Mouse (Mus musculus) kidney, adult 8-10 months (tissue): ENCODE data around the gene Tbc1d9b.
"Not testable (repeated sequence)": the region's sequence is repeated elsewhere in the genome, so short reads cannot be mapped to it uniquely, and the experiment has no call there.

Source experiments
- DNase-seq, 2 experiments: peaks; one replicate each; pipeline ENCODE4 v3.0.0; 2022

Tbc1d9b gene

DNA sequence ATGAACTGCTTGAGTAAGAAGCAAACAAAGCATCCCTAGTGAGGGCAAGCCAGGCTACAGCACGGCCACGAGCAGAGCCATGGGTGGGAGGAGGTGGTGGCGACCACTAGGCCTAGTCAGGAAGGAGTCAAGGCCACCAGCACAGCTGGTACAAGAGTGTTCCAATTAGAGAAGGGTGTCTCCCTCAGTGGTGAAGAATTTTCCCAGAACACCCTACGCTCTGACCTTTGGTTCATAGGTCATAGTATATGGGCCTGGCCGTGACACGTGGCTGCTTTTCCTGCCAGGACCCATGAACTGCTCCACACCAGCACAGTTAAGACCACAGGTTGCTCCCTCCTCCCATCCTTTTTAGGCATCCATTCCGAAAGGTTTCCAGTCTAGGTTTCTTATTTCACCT is 8.4 kb downstream of the Tbc1d9b start:
- peak; percentile 79 to 80 for DNase-seq

- DNase-seq: no peak
Observed at GRCm38 (mm10) chr11:50145529-50145928, 14.3 kb downstream of the Tbc1d9b start.

DNA sequence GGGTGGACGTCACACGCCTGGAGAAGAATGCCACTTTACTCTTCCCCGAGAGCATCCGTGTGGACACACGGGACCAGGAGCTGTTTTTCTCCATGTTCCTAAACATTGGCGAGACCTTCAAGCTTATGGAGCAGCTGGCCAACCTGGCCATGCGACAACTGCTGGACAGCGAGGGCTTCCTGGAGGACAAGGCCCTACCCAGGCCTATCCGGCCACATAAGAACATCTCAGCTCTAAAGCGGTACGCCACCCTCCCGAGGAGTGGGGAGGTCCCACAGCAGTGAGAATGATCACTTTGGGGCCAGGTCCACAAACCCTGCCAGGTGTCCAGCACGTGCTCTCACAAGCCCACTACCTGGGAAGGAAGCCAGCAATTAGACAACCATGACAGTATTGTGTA is 14.9 kb downstream of the Tbc1d9b start:
- no peak for DNase-seq

DNA sequence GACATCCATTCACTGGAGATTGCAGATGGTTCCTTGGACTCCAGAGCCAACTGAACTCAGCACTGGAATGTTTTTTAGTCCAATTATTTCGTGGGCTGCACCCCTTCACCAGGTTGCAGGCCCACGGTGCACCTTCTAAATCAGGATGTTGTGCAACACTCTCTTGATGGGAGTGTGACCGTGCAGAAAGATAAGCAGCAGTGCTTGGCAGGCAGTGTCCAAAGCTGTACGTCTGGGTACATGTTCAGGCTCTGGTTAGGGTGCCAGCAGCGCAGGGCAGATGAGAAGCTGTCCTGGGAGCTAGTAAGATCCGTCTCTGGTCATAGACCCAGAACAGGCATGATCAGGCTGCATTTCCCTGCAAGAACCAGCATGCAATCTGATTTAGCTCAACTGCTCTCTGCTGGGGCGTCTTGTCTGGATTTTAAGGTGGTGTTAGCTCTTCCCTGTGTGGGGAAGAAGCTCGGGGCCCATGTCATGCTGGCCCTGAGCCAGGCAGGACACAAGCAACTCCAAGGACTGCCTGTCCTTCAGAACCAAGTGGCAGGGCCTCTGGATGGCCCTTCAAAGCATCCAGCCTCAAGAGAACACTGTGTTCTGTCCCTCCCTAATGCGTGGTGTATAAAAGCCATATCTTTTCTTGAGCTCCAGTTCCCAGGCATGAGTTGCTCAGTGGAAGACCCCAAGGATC is 16.2 kb downstream of the Tbc1d9b start:
- no peak for DNase-seq

GRCm38 (mm10) chr11:50147958-50148476 is 16.8 kb downstream of the Tbc1d9b start:
- no peak for DNase-seq

GRCm38 (mm10) chr11:50149200-50149599 is 18.0 kb downstream of the Tbc1d9b start:
- no peak for DNase-seq

- DNase-seq: no peak
Observed at GRCm38 (mm10) chr11:50149603-50150150, 18.5 kb downstream of the Tbc1d9b start.

DNA sequence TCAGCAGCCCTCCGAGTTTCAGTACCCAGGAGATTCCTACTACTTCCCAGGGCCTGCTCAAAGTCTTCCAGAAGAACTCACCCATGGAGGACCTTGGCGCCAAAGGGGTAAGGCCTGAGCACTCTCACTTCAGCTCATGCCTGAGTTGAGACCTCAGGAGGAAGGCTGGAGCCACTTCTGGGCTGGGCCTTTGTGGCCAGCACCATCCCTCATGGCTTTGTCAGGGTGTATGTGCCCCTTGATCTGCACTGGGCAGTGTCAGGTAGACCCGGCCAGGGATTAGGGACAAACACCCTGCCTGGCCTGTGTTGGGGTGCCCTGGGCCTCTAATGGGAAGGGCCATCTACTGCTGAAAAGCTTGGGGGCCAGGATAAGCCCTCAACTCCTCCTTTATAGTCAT is 20.2 kb downstream of the Tbc1d9b start:
- DNase-seq: no peak

GRCm38 (mm10) chr11:50154166-50154565 is 23.0 kb downstream of the Tbc1d9b start:
- no peak for DNase-seq

DNA sequence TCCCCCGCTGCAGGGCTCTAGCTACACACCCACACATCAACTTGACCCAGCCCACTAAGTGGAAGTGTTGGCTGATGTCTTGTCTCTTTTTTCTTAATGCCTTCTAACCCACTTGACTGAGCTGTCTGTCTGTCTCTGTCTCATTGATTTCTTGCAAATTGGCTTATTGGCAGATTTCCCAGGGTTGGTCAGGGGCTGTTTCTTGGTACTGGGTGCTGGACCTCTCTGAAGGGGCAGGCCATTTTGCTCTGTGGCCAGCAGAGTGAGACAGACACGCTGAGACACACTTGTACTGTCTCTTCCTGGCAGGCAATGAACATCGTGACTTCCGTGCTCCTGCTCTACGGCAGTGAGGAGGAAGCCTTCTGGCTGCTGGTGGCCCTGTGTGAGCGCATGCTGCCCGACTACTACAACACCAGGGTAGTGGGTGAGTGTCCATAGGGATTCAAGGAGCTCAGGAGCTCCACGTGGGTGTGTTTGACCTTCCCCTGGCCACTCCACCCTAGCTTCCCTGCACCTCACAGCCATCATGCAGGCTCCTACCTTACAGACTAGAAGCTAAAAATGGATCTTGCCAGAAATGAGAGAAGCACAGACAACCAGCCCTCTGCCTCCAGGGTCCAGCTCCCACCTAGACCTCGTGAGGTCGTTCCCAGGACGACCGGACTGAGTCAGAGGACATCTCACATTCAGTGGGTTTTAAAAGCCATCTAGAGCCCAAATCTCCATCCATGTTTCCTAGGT is 23.8 kb downstream of the Tbc1d9b start:
- no peak for DNase-seq

GRCm38 (mm10) chr11:50155785-50156184 is 24.6 kb downstream of the Tbc1d9b start:
- no peak for DNase-seq

DNA sequence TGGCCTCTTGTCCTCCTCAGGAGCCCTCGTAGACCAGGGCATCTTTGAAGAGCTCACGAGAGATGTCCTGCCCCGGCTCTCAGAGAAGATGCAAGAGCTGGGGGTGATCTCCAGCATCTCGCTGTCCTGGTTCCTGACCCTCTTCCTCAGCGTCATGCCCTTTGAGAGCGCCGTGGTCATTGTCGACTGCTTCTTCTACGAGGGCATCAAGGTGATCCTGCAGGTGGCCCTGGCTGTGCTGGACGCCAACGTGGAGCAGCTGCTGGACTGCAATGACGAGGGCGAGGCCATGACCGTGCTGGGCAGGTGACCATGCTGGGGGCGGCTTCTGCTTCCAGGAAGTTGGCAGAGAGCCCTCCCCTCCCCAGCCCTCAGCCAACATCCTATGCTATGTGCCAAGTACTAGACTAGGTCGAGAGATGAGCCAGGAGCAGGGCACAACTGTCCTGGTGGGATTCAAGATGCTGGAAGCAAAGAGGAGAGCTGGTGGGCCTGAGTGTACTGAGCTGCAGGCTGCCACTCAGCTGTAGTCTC is 25.6 kb downstream of the Tbc1d9b start:
- no peak for DNase-seq

DNA sequence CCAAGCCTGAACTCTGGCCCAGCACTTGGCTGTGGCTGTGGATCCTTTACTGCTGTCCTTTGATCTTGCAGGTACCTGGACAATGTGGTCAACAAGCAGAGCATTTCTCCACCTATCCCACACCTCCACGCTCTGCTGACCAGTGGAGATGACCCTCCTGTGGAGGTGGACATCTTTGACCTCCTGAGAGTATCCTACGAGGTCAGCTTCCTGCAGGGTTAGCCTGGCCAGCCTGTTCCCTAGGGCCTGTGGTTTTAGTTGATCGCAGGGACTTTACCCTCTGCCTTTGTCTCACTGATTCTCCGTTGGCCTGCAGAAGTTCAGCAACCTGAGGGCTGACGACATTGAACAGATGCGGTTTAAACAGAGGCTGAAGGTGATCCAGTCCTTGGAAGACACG is 27.1 kb downstream of the Tbc1d9b start:
- peak; percentile 52 to 59 for DNase-seq

- no peak for DNase-seq
Observed at GRCm38 (mm10) chr11:50159347-50159746, 28.2 kb downstream of the Tbc1d9b start.

- DNase-seq: peak; percentile 44 to 69
Observed at GRCm38 (mm10) chr11:50161578-50162304, 30.5 kb downstream of the Tbc1d9b start.

GRCm38 (mm10) chr11:50162338-50163050 is 31.3 kb downstream of the Tbc1d9b start:
- no peak for DNase-seq

GRCm38 (mm10) chr11:50168352-50168751 is 37.2 kb downstream of the Tbc1d9b start:
- DNase-seq: no peak

DNA sequence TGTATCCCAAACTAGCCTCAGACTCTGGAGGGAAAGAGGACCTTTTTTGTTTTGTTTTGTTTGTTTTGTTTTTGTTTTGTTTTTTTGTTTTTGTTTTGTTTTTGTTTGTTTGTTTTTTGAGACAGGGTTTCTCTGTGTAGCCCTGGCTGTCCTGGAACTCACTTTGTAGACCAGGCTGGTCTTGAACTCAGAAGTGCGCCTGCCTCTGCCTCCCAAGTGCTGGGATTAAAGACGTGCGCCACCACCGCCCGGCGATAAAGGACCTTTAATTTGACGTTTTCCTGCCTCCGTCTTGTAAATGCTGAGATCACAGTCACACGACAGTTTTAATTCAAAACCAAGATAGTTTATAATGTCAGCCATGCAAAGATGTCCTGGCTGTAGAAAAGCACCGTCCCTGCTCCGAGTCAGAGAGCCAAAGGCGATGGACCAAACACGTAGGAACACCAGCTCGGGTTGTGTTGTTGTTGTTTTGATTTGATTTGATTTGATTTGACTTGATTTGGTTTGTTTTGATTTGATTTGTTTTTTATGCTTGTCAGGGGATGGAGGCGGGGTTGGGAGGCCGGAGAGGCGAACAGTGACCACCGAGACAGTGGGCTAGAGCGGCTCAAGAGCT is 43.0 kb downstream of the Tbc1d9b start, which contains the start of gene Mrnip:
TSS of gene Mrnip (plus strand) at position 334 of the 619 bp plus-strand sequence.
- not testable (repeated sequence) for DNase-seq

DNA sequence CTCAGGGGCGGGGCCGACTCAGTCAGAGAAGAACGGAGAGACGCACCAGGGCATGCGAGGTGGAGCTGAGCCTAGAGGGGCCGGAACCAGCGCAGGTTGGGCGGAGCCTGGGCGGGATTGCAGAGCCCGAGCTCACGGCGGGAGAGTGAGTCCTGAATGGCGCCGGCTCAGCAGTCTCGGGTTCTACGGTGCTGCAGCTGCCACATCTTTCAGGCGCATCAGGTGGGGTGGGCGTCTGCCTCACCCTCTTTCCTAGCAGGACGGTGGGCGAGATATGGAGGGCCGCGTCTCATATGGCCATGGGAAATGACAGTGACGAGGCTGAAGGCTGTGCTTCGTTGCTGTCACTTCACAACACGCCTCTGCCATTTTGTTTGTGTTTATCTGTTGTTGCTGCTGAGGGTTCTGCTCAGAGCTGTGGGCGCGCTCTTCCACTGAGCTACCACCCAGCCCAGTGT is 43.6 kb downstream of the Tbc1d9b start:
- peak; percentile 98 to 99 for DNase-seq

GRCm38 (mm10) chr11:50176351-50176750 is 45.2 kb downstream of the Tbc1d9b start:
- peak; percentile 81 for DNase-seq

DNA sequence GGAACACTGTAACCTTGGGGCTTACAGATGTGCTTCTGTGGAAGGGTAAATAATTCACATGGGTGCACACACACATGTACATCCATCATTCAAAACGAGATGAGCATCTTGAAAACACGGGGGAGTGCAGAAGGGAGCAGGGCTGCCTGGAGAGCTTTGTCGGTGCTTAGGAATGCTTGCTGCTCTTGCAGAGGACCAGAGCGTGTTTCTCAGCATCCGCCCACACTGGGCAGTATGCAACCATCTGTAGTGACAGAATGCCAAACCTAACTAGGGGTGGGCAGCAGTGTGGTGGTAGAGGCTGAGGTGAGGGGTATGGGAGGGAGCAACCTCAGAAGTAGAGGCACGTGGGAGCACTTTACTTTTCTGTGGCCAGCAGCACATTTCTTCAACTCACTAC is 45.9 kb downstream of the Tbc1d9b start:
- DNase-seq: no peak
